Mouse (Mus musculus): Measurements from ENCODE around the gene Stk35.

The Stk35 gene

DNA sequence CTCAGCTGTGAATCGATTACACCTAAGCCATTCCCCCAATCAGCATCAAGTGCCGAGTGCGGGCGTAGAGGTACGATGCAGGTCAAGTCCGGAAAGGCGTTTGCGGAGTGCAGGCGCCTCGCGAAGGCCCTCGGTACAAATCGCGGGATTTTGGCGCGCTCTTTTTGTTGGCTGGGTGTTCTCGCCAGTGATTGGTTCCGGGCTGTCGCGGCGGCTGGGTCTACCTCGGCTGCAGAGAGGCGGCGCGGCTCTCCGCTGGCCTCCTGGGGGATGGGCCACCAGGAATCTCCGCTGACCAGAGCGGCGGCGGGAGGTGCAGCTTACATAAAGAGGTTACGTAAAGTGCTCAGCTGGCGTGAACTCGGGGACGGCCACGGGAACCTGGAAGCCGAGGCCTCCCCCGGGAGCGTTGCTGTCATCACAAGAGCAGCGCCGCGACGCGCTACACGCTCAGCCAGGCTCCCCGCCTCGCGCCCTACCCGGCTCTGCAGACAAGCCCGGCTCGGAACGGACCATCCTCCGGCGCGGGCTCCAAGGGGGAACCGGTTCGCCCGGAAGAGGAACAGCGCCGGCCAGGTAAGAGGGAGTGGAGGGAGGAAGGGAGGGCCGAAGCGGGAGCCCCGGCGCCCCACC is at the start of gene Stk35:
TSS of gene Stk35 (plus strand) at position 247 of the 633 bp plus-strand sequence.
- peak; percentile 76 to 85 for DNase-seq (ENCODE audit: low spot score in 2 of 2)

DNA sequence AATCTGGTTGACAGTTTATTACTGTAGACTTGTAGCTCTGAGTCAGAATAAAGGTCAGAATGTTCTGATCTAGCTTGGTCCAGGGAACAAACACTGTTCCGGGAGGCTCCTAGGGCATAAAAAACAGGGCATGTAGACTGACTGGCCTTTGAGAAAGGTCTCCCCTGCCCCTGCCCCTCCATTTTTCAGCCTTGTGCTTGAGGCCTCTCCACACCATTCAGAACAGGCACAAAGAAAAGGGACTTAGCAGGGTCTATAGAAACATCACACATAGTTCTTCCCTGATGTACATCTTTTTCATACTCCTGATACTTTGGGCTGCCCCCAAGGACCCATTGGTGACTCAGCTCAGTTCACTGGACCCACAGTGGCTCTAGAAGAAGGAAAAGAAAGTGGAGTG is 18.3 kb upstream of the Stk35 start:
- no peak for DNase-seq (ENCODE audit: low spot score in 2 of 2)

- DNase-seq (ENCODE audit: low spot score in 2 of 2), result no peak
Measured at GRCm38 (mm10) chr2:129796501-129796900, 3.8 kb upstream of the Stk35 start.

GRCm38 (mm10) chr2:129797709-129798108 is 2.6 kb upstream of the Stk35 start:
- no peak for DNase-seq (ENCODE audit: low spot score in 2 of 2)

GRCm38 (mm10) chr2:129798410-129798809 is 1.9 kb upstream of the Stk35 start:
- no peak for DNase-seq (ENCODE audit: low spot score in 2 of 2)

DNA sequence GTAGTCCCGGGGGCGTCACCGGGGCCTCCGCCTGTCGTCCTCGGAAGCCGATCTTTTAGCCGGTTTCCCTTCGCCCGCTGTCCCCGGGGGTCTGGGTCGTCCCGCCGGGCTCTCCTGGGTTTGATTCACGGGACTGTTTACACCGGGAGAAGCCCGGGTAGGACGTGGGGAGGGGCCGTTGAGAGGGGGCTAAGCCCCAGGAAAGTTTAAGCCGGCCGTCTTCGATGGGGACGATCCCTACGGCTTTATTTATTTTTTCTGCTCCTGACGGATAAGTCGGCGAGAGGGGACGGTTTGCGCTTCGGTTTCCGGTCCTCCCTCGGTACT is 550 bp downstream of the Stk35 start:
- DNase-seq (ENCODE audit: low spot score in 2 of 2), result no peak

DNA sequence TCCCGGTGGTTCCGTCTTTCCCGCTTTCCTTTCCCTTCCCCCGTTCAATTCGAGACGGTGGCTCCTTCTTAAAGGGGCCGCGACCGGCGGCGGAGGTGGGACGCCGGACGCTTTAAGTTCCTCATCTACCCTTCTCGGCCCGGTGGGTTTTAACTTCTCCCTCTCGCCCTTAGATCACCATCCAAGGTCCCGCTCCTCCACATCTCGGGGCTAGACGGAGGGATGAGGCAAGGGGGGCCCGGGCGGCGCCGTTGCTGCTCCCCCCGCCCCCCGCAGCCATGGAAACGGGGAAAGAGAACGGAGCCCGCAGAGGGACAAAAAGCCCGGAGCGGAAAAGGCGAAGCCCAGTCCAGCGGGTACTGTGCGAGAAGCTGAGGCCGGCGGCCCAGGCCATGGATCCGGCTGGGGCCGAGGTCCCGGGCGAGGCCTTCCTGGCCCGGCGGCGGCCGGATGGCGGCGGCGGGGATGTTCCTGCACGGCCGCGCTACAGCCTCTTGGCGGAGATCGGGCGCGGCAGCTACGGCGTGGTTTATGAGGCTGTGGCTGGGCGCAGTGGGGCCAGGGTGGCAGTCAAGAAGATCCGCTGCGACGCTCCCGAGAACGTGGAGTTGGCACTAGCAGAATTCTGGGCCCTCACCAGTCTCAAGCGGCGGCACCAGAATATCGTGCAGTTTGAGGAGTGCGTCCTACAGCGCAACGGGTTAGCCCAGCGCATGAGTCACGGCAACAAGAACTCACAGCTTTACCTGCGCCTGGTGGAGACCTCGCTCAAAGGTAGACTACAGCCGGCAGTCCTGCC is 1.1 kb downstream of the Stk35 start:
- DNase-seq (ENCODE audit: low spot score in 2 of 2), result peak; percentile 90 to 96

GRCm38 (mm10) chr2:129805486-129805885 is 5.2 kb downstream of the Stk35 start:
- DNase-seq (ENCODE audit: low spot score in 2 of 2), result no peak

DNA sequence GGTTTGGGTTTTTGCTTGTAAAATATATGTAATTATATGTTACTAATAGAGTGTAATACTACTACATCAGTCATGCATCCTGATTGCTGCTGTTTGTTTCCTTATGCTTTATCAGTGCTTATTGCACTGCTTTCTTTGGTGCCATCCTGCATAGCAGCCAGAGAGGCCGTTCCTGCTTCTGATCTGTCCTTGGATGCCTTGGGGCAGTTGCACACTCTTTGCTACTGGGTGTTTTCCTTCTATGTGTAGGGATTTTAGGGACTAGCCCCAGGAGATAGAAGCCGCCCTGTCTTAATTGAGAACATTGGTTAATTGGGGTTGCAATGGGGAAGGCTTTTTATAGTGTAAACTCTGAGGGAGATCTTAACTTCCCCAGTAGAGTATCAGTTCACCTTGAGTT is 6.2 kb downstream of the Stk35 start:
- no peak for DNase-seq (ENCODE audit: low spot score in 2 of 2)

DNA sequence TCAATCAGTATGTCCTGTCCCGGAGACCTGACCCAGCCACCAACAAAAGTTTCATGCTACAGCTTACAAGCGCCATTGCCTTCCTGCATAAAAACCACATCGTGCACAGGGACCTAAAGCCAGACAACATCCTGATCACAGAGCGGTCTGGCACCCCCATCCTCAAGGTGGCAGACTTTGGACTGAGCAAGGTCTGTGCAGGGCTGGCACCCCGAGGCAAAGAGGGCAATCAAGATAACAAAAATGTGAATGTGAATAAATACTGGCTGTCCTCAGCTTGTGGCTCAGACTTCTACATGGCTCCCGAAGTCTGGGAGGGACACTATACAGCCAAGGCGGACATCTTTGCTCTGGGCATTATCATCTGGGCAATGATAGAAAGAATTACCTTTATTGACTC is 10.2 kb downstream of the Stk35 start:
- no peak for DNase-seq (ENCODE audit: low spot score in 2 of 2)

- DNase-seq (ENCODE audit: low spot score in 2 of 2), result no peak
Measured at GRCm38 (mm10) chr2:129814033-129814432, 13.7 kb downstream of the Stk35 start.

GRCm38 (mm10) chr2:129815076-129815475 is 14.8 kb downstream of the Stk35 start:
- no peak for DNase-seq (ENCODE audit: low spot score in 2 of 2)

- DNase-seq (ENCODE audit: low spot score in 2 of 2), result no peak
Measured at GRCm38 (mm10) chr2:129817603-129818257, 17.4 kb downstream of the Stk35 start.

DNA sequence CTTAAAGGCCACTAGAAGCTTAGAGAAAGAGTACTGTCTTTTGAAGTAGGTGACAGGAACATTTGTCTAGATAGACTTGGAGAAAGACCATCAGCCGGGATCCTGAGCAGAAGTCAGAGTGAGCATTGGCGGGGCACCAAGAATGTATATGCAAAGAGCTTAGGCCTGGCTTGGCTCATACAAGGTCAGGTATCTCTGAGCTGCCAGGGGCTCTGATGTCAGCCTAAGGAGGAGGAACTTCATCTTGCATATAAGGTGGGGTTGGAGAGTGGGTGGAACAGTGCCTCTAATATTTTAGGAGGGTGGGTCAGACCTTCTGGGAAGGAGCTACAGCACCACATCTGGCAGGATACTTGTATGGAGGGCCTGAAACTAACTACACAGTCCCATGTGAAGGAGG is 18.6 kb downstream of the Stk35 start:
- DNase-seq (ENCODE audit: low spot score in 2 of 2), result no peak

DNA sequence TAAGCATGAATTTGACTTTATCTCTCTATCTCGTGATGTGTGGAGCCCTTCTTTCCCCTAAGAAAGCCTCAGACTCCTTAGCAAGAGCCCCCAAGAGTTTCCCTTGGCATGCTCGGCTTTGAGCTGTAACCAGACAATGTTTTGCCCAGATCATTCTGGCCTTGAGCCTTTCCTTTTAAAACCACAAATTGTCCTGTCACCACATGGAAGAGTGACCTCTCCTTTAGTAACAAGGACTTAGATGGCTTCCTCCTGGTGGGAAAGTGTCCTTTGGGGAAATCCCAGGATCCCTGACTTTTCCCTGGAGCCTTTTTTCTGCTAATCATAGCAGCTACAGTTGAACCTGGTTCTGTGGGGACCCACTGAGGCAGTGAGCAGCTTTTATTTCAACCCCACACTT is 19.2 kb downstream of the Stk35 start:
- no peak for DNase-seq (ENCODE audit: low spot score in 2 of 2)

DNA sequence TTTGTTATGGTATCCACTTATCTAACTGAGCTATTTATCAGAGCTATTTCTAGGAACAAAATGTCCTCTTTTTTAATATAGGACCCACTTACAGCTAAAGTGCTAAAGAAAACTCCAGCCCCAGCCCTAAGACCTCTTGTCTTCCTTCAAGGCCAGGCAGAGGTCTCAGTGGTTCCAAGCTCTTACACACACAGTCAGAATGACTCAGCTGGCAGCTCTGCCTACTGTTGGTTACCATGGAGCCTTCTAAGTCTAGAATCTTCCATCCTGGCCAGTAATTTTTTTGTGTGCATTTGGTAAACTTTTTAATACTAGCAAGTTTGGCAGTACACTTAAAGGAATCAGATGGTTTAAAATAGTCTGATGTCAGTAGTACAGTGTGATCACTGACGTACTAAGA is 19.6 kb downstream of the Stk35 start:
- DNase-seq (ENCODE audit: low spot score in 2 of 2), result no peak

DNA sequence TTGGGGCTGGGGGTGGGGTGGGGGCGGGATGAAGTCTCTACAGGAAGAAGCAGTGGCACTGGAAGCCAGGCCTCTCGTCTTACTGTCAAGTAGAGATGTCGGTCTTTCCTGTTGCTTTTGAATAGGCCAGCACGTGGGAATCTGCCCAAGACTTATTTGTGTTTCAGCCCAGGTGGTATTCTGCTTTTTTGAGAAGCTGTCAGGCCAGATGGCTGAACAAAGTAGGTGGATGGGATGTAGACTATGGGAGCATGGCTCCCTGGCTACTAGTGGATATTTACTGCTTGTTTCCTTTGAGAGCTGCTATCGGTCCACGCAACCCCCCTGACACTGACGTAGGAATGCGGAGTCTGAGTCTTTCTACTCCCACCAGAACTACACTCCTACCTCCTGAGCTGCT is 20.7 kb downstream of the Stk35 start:
- DNase-seq (ENCODE audit: low spot score in 2 of 2), result no peak

GRCm38 (mm10) chr2:129821568-129821967 is 21.3 kb downstream of the Stk35 start:
- no peak for DNase-seq (ENCODE audit: low spot score in 2 of 2)

GRCm38 (mm10) chr2:129823310-129823709 is 23.0 kb downstream of the Stk35 start:
- no peak for DNase-seq (ENCODE audit: low spot score in 2 of 2)

GRCm38 (mm10) chr2:129824254-129824653 is 23.9 kb downstream of the Stk35 start:
- DNase-seq (ENCODE audit: low spot score in 2 of 2), result no peak

DNA sequence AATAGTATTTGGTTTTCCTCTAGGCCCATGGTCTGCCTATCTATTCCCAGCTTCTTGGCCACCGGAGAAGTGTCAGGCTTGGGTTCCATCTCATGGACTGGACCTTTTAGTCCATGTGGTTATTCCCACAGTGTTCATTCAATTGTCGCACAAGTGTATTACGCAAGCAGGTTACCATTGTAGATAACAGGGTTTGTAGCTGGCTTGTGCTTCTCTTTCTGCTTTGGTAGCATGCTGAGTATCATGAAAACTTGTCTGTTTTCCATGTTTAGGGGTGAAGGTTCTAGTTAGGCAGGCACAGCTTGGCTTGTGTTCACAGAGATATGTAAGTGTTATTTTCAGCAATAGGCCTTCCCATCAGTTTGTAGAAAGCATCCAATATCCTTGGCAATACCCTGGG is 25.8 kb downstream of the Stk35 start:
- no peak for DNase-seq (ENCODE audit: low spot score in 2 of 2)

- no peak for DNase-seq (ENCODE audit: low spot score in 2 of 2)
Measured at GRCm38 (mm10) chr2:129832993-129833392, 32.7 kb downstream of the Stk35 start.

DNA sequence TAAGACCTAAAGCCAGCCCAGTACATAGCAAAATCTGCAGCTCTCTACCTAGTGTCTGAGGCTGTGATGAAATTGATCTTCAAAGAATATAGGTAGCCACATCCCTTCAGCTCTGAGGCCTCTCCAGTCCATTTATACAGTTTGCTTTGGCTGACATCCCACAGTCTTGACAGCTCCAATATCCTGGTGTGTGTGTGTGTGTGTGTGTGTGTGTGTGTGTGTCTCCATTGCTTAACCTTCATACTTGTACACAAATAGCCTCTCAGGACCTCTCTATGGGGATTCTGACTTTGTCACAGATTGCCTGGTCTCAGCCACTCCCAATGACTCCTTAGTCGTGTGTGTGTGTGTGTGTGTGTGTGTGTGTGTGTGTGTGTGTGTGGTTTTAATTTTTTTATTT is 33.9 kb downstream of the Stk35 start:
- DNase-seq (ENCODE audit: low spot score in 2 of 2), result no peak

Measured in spleen, postnatal 10 days (tissue).